38 mouse cellular contexts compared by ENCODE assay signal in genomic region chr3:88121164-88122131, GRCm38 (mm10). TPM values are rescaled to one million over a fixed set of nuclear protein-coding genes. Genes with fewer than 3 reads are reported as not detected.
A peak's percentile ranks its signal among the peaks of the same experiment; 100 is the strongest.
DNase-seq lines count a peak whose midpoint lies in the region; ATAC-seq and TF ChIP-seq lines count a peak whose summit lies in the region.
"Had no signal": no experiment of that assay in that cellular context is flagged by ENCODE, and none has a peak within 500 bp of the region (broad histone marks: within the 10 kb centered on the region; RNA-seq: fewer than 3 reads in every experiment).

No protein-coding gene starts in this region.

- peak; percentile 16; the same call in 1 of the 2 replicates for ATAC-seq in heart, embryonic 13.5 days (ENCODE audit: extremely low read depth, insufficient number of reproducible peaks, low FRiP score, low TSS enrichment)
- ATAC-seq in hindbrain, postnatal 0 days: 0 out of 2 replicates have a peak, but pooled peaks have one; percentile 35
- ATAC-seq: forebrain, postnatal 0 days; intestine, embryonic 16.5 days had no signal

- no peaks in the 10 kb centered on the region for H3K9me3 ChIP-seq in heart, embryonic 13.5 days
- H3K9me3 ChIP-seq in hindbrain, postnatal 0 days (ENCODE audit: low read length): no peaks in the 10 kb centered on the region
- no peaks in the 10 kb centered on the region for H3K9me3 ChIP-seq in hindbrain, embryonic 10.5 days
- H3K9me3 ChIP-seq: embryonic facial prominence, embryonic 10.5 days; embryonic facial prominence, embryonic 15.5 days; forebrain, embryonic 12.5 days; hindbrain, embryonic 12.5 days; megakaryocyte, embryonic 14.5 days; midbrain, embryonic 12.5 days; stomach, embryonic 15.5 days had no signal

- no peak for TF ChIP-seq POLR2A in myocyte (IDR thresholded peaks at IDR 0.05; ENCODE audit: insufficient read length, low read depth)

- H3K79me2 ChIP-seq in myocyte (ENCODE audit: control insufficient read depth, insufficient read depth): no peaks in the 10 kb centered on the region

- WGBS in heart, embryonic 13.5 days: 38% methylated on average over 14 of the region's 14 CpGs
- WGBS in hindbrain, postnatal 0 days: 72% methylated on average over 14 of the region's 14 CpGs
- 77% methylated on average over 14 of the region's 14 CpGs for WGBS in hindbrain, embryonic 10.5 days

- peak overlapping the region; percentile 88 for H3K27ac ChIP-seq in heart, embryonic 13.5 days (replicated peaks)
- H3K27ac ChIP-seq in hindbrain, postnatal 0 days: no peak overlapping the region
- no peak overlapping the region for H3K27ac ChIP-seq in hindbrain, embryonic 10.5 days
- H3K27ac ChIP-seq: embryonic facial prominence, embryonic 10.5 days; embryonic facial prominence, embryonic 15.5 days; forebrain, embryonic 12.5 days; hindbrain, embryonic 12.5 days; midbrain, embryonic 12.5 days; stomach, embryonic 15.5 days had no signal

- intact Hi-C loops in heart, postnatal 36 days (cut with DNase I): loop anchor here (5.0 kb wide), 2 partner anchors 51 to 121 kb away; no protein-coding TSS in a partner anchor
- intact Hi-C loops in left cerebral cortex, postnatal 10 days (cut with DNase I): no loop called here

- H3ac ChIP-seq in myocyte (ENCODE audit: control insufficient read depth, insufficient read length): no peak overlapping the region

- DNase-seq in heart, postnatal 36 days: no peak
- no peak for DNase-seq in hindbrain, postnatal 0 days (ENCODE audit: low spot score)
- no peak for DNase-seq in hindbrain, embryonic 10.5 days (ENCODE audit: low spot score)
- DNase-seq in retina, postnatal 1 day: peak; percentile 75
- no peak for DNase-seq in left cerebral cortex, postnatal 10 days (ENCODE audit: extremely low spot score in 1 of 2, low spot score in 2 of 2)
- DNase-seq: adrenal gland, postnatal 25 days; B cell, adult 2 months; cerebellum, adult 18-20 months; cerebellum, postnatal 10 days; forebrain, postnatal 0 days; gastrocnemius, postnatal 14 days; kidney, adult 8-10 months; kidney, postnatal 14 days; layer of hippocampus, adult 9-11 months; liver; lung, adult 18-20 months; lung, postnatal 4 days; right cerebral cortex, postnatal 25 days; thymus, postnatal 14 days had no signal

- peaks cover 44% of the 10 kb centered on the region for H3K4me1 ChIP-seq in heart, embryonic 13.5 days
- no peaks in the 10 kb centered on the region for H3K4me1 ChIP-seq in hindbrain, postnatal 0 days (ENCODE audit: insufficient read depth, low read length)
- 0 out of 2 replicates have a peak, but pooled peaks cover 4% of the 10 kb centered on the region for H3K4me1 ChIP-seq in hindbrain, embryonic 10.5 days (replicated peaks)
- H3K4me1 ChIP-seq: embryonic facial prominence, embryonic 15.5 days; forebrain, embryonic 12.5 days; hindbrain, embryonic 12.5 days; midbrain, embryonic 12.5 days; stomach, embryonic 15.5 days had no signal

- H3K27me3 ChIP-seq in heart, embryonic 13.5 days (replicated peaks): no peaks in the 10 kb centered on the region
- H3K27me3 ChIP-seq in hindbrain, postnatal 0 days (ENCODE audit: insufficient read depth, low read length): no peaks in the 10 kb centered on the region
- H3K27me3 ChIP-seq in hindbrain, embryonic 10.5 days (ENCODE audit: insufficient read depth, poor library complexity, severe bottlenecking): no peaks in the 10 kb centered on the region
- no peaks in the 10 kb centered on the region for H3K27me3 ChIP-seq in myocyte (ENCODE audit: control insufficient read depth, insufficient read depth, insufficient read length)
- H3K27me3 ChIP-seq: embryonic facial prominence, embryonic 15.5 days; forebrain, embryonic 12.5 days; hindbrain, embryonic 12.5 days; megakaryocyte, embryonic 14.5 days; midbrain, embryonic 12.5 days; stomach, embryonic 15.5 days had no signal

- H3K9ac ChIP-seq in heart, embryonic 13.5 days: peak overlapping the region; percentile 45
- no peak overlapping the region for H3K9ac ChIP-seq in hindbrain, postnatal 0 days (replicated peaks; ENCODE audit: low read length)
- H3K9ac ChIP-seq: embryonic facial prominence, embryonic 15.5 days; forebrain, embryonic 12.5 days; forebrain, postnatal 0 days; hindbrain, embryonic 12.5 days; midbrain, embryonic 12.5 days; stomach, embryonic 15.5 days had no signal

- peaks cover 49% of the 10 kb centered on the region for H3K36me3 ChIP-seq in heart, embryonic 13.5 days
- no peaks in the 10 kb centered on the region for H3K36me3 ChIP-seq in hindbrain, postnatal 0 days (ENCODE audit: insufficient read depth, low read length)
- peaks cover 48% of the 10 kb centered on the region for H3K36me3 ChIP-seq in hindbrain, embryonic 10.5 days
- no peaks in the 10 kb centered on the region for H3K36me3 ChIP-seq in myocyte (ENCODE audit: control insufficient read depth, insufficient read depth)

- no peak for TF ChIP-seq CTCF in hindbrain, postnatal 0 days (IDR thresholded peaks at IDR 0.05; ENCODE audit: low read depth)

- H3K4me3 ChIP-seq in heart, embryonic 13.5 days: no peak overlapping the region
- H3K4me3 ChIP-seq in hindbrain, postnatal 0 days (ENCODE audit: low read length): no peak overlapping the region
- no peak overlapping the region for H3K4me3 ChIP-seq in hindbrain, embryonic 10.5 days
- no peak overlapping the region for H3K4me3 ChIP-seq in myocyte
- H3K4me3 ChIP-seq: embryonic facial prominence, embryonic 10.5 days; embryonic facial prominence, embryonic 15.5 days; forebrain, embryonic 12.5 days; hindbrain, embryonic 12.5 days; midbrain, embryonic 12.5 days; stomach, embryonic 15.5 days had no signal

- H3K4me2 ChIP-seq in heart, embryonic 13.5 days: peak overlapping the region; percentile 20; the same call in 1 of the 2 replicates
- H3K4me2 ChIP-seq in hindbrain, postnatal 0 days (ENCODE audit: low read depth, low read length): no peak overlapping the region
- H3K4me2 ChIP-seq in myocyte (ENCODE audit: low read depth): no peak overlapping the region
- H3K4me2 ChIP-seq: embryonic facial prominence, embryonic 15.5 days; forebrain, embryonic 12.5 days; hindbrain, embryonic 12.5 days; midbrain, embryonic 12.5 days; stomach, embryonic 15.5 days had no signal

TF ChIP-seq in myocyte, 11 proteins besides CTCF, POLR2A, EP300 and RAD21:
- no peak for TF ChIP-seq E2F4 (IDR thresholded peaks at IDR 0.05; ENCODE audit: insufficient read depth)
- TF ChIP-seq POLR2AphosphoS2 (IDR thresholded peaks at IDR 0.05; ENCODE audit: insufficient read length, low read depth): peak; percentile 11
- TF ChIP-seq TCF12 (IDR thresholded peaks at IDR 0.05; ENCODE audit: insufficient read depth, poor library complexity, severe bottlenecking): no peak
- TF ChIP-seq MYOG (IDR thresholded peaks at IDR 0.05; ENCODE audit: control insufficient read depth in 1 of 3, insufficient read depth in 1 of 3, insufficient read length in 2 of 3, low read depth in 2 of 3): no peak
- TF ChIP-seq MAX (IDR thresholded peaks at IDR 0.05; ENCODE audit: low read depth): no peak
- no peak for TF ChIP-seq USF1 (IDR thresholded peaks at IDR 0.05; ENCODE audit: low read depth)
- TF ChIP-seq CEBPB (IDR thresholded peaks at IDR 0.05; ENCODE audit: insufficient read depth, poor library complexity, severe bottlenecking): no peak

RNA-seq across cellular contexts. Expression of gene Mef2d, which starts 20.7 kb away (rescaled TPM):
- polyA plus RNA-seq in heart, embryonic 13.5 days (2015; fragmentation: Nextera tagmentation; extraction: Ambion mirVana): 35.5 and 37.1 TPM in 2 replicates
- total RNA-seq in heart, postnatal 36 days (2021): 100 to 1,000 TPM; 123 to 138 TPM
- 44.0 and 50.3 TPM in 2 replicates for total RNA-seq in hindbrain, postnatal 0 days (2014; rRNA removed)
- polyA plus RNA-seq in hindbrain, postnatal 0 days (2015; fragmentation: Nextera tagmentation; extraction: Ambion mirVana): 13.4 and 19.2 TPM in 2 replicates
- polyA plus RNA-seq in hindbrain, embryonic 10.5 days (2016; fragmentation: Nextera tagmentation; extraction: Ambion mirVana): 10.2 and 15.1 TPM in 2 replicates
- 121 TPM for polyA plus RNA-seq in myocyte (2012; fragmentation: generic; extraction: Trizol)
- total RNA-seq in left cerebral cortex, postnatal 10 days (2021): 100 to 1,000 TPM; 149 to 160 TPM

RNA-seq across cellular contexts. Expression of gene Iqgap3, which starts 39.7 kb away (rescaled TPM):
- polyA plus RNA-seq in heart, embryonic 13.5 days (2015; fragmentation: Nextera tagmentation; extraction: Ambion mirVana): 22.7 and 24.2 TPM in 2 replicates
- under 1 TPM; 0.76 to 0.94 TPM for total RNA-seq in heart, postnatal 36 days (2021)
- total RNA-seq in hindbrain, postnatal 0 days (2014; rRNA removed): 8.0 and 9.6 TPM in 2 replicates
- polyA plus RNA-seq in hindbrain, postnatal 0 days (2015; fragmentation: Nextera tagmentation; extraction: Ambion mirVana): 2.9 and 3.6 TPM in 2 replicates
- polyA plus RNA-seq in hindbrain, embryonic 10.5 days (2016; fragmentation: Nextera tagmentation; extraction: Ambion mirVana): 19.5 and 24.3 TPM in 2 replicates
- 13.6 TPM for polyA plus RNA-seq in myocyte (2012; fragmentation: generic; extraction: Trizol)
- 1 to 10 TPM; 1.9 to 2.0 TPM for total RNA-seq in left cerebral cortex, postnatal 10 days (2021)

RNA-seq across cellular contexts. Expression of gene Ttc24, which starts 43.3 kb away (rescaled TPM):
- polyA plus RNA-seq in heart, embryonic 13.5 days (2015; fragmentation: Nextera tagmentation; extraction: Ambion mirVana): not detected in 2 replicates
- not detected for total RNA-seq in heart, postnatal 36 days (2021)
- total RNA-seq in hindbrain, postnatal 0 days (2014; rRNA removed): not detected in 2 replicates
- not detected in 2 replicates for polyA plus RNA-seq in hindbrain, postnatal 0 days (2015; fragmentation: Nextera tagmentation; extraction: Ambion mirVana)
- polyA plus RNA-seq in hindbrain, embryonic 10.5 days (2016; fragmentation: Nextera tagmentation; extraction: Ambion mirVana): 0.09 TPM in 1 of 2 replicates, not detected in the other
- polyA plus RNA-seq in myocyte (2012; fragmentation: generic; extraction: Trizol): not detected
- total RNA-seq in left cerebral cortex, postnatal 10 days (2021): not detected
- total RNA-seq: adrenal gland, adult 18-20 months; adrenal gland, postnatal 25 days; gastrocnemius, postnatal 14 days; granulocyte monocyte progenitor cell, adult 5-6 weeks; left cerebral cortex, postnatal 14 days had no signal
- polyA plus RNA-seq: brain, embryonic 14.5 days; cortical plate, adult 2 months; forebrain, postnatal 0 days; intestine, embryonic 16.5 days; limb, embryonic 11.5 days; lung, postnatal 0 days; midbrain, embryonic 12.5 days; neural tube, embryonic 14.5 days; stomach, embryonic 15.5 days; urinary bladder, adult 2 months had no signal
